Mouse (Mus musculus): ENCODE results near the gene Psen2.

DNA sequence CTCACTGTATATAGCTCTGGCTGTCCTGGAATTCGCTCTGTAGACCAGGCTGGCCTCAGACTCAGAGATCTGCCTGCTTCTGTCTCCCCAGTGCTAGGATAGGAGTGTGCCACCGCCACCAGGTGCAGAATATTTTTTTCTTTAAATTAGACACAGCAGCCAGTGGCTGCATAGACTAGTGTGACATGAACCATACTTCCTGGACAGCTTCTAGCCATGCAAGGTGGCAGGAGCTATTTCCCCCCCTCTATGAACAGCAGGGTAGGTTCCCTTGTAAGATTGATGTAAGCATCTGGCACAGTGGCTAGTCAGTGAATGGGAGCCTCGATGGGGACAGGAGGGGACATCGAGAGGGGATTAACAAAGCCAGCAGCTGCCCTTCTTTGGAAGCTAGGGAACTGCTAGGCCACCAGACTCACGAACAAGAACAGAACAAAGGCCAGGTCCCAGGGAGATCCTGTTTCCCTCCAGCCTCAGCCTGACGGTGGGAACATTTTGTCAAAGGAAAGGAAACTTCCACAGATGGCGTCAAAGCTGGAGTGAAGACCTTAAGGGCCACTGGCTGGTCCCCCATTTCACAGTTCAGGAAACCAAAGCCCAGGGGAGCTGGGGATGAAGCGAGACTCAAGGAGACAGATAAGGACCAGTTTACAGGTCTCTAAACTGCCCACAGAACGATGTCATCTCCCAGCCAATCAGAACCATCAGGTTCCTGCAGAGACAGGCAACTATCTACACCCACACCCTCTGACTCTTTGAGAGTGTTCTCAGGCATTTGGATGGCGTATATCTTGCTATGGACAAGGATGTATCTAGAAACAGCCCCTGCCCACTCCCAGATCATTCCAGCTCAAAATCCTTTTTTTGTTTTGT, 11.8 kb downstream of the Psen2 start:
- TF ChIP-seq CTCF (IDR thresholded peaks at IDR 0.05; ENCODE audit: borderline replicate concordance, control insufficient read depth, extremely low read depth, insufficient read depth, low read length, poor library complexity) (no peak), POLR2A (IDR thresholded peaks at IDR 0.05; ENCODE audit: control insufficient read depth, extremely low read depth, insufficient read depth, low read length, poor library complexity) (no peak)

Data from thymus, adult 2 months (tissue).